Mouse (Mus musculus) brain, embryonic 14.5 days (tissue): ENCODE data around the gene Nsd1. TPM values are rescaled to one million over a fixed set of nuclear protein-coding genes. Genes with fewer than 3 reads are reported as not detected.

ENCODE experiments used
- DNase-seq: peaks from one replicate; pipeline ENCODE4 v3.0.0-alpha.2; 2011; ENCODE audit warnings: low read depth
- CTCF ChIP-seq: fragments of 200-500 bp; IDR thresholded peaks from 2 replicates; pipeline ENCODE4 v1.5.1; 2012; ENCODE audit warnings: inconsistent platforms, mild to moderate bottlenecking, moderate library complexity, borderline replicate concordance; ENCODE audit not compliant: insufficient read depth, insufficient read length; ENCODE audit errors: extremely low read depth
- POLR2A ChIP-seq: fragments of 200-500 bp; IDR thresholded peaks from 2 replicates; pipeline ENCODE4 v1.6.1; 2012; ENCODE audit warnings: mild to moderate bottlenecking, inconsistent platforms, borderline replicate concordance; ENCODE audit not compliant: poor library complexity, insufficient read depth, insufficient read length, severe bottlenecking; ENCODE audit errors: extremely low read depth
- polyA plus RNA-seq: library from polyadenylated mRNA; depleted of rRNA; stranded (reverse); fragments of >200 nt; gene quantifications from 2 replicates; pipeline ENCODE4 v1.2.3, GENCODE M21; 2012

The Nsd1 gene
- polyA plus RNA-seq, 1 experiment = 52.2 TPM

GRCm38 (mm10) chr13:55313051-55313450, 103.5 kb downstream of the Nsd1 start:
- TF ChIP-seq CTCF = no peak
- TF ChIP-seq POLR2A = no peak
- no peak for DNase-seq

GRCm38 (mm10) chr13:55314891-55315412, 105.4 kb downstream of the Nsd1 start:
- DNase-seq = no peak
- TF ChIP-seq POLR2A (no peak), CTCF (no peak)

- TF ChIP-seq POLR2A (no peak), CTCF (no peak)
- no peak for DNase-seq
These were observed 108.8 kb downstream of the Nsd1 start for GRCm38 (mm10) chr13:55318351-55318750.

- TF ChIP-seq POLR2A (no peak), CTCF (no peak)
- no peak for DNase-seq
These were observed 110.5 kb downstream of the Nsd1 start, which contains the start of gene Prelid1 for GRCm38 (mm10) chr13:55319931-55320533. Gene Prelid1, plus strand, starts transcription at chr13:55320500.

GRCm38 (mm10) chr13:55321434-55322129, 112.0 kb downstream of the Nsd1 start, which contains the start of gene Rab24:
Gene Rab24, minus strand, starts transcription at chr13:55321946.
- DNase-seq = peak; percentile 95
- no peak for TF ChIP-seq CTCF
- TF ChIP-seq POLR2A = peak; percentile 60; the same call in 1 of the 2 replicates

GRCm38 (mm10) chr13:55322130-55322825, 112.7 kb downstream of the Nsd1 start:
- DNase-seq = peak; percentile 74
- peak; percentile 42; the same call in 1 of the 2 replicates for TF ChIP-seq CTCF
- no peak for TF ChIP-seq POLR2A

- no peak for DNase-seq
- TF ChIP-seq CTCF (no peak), POLR2A (no peak)
These were observed 116.0 kb downstream of the Nsd1 start for GRCm38 (mm10) chr13:55325596-55325995.

- DNase-seq = no peak
- TF ChIP-seq POLR2A = no peak
- no peak for TF ChIP-seq CTCF
These were observed 117.6 kb downstream of the Nsd1 start for GRCm38 (mm10) chr13:55327169-55327568.

GRCm38 (mm10) chr13:55327633-55328032, 118.1 kb downstream of the Nsd1 start:
- TF ChIP-seq CTCF (peak; percentile 97), POLR2A (no peak)
- DNase-seq = peak; percentile 96

GRCm38 (mm10) chr13:55328171-55328570, 118.6 kb downstream of the Nsd1 start:
- no peak for TF ChIP-seq CTCF
- no peak for TF ChIP-seq POLR2A
- DNase-seq = no peak

- DNase-seq = no peak
- TF ChIP-seq POLR2A = no peak
- no peak for TF ChIP-seq CTCF
These were observed 119.1 kb downstream of the Nsd1 start for GRCm38 (mm10) chr13:55328641-55329040.

- no peak for TF ChIP-seq POLR2A
- TF ChIP-seq CTCF = no peak
These were observed 119.6 kb downstream of the Nsd1 start for GRCm38 (mm10) chr13:55329109-55329682.

More at GRCm38 (mm10) chr13:55329109-55329682, 119.6 kb downstream of the Nsd1 start:
- DNase-seq = peak; percentile 81
